Mouse (Mus musculus) ZHBTc4 (cell line): ENCODE data around the gene Popdc3.

ENCODE experiments used
- DNase-seq: peaks from one replicate; pipeline ENCODE4 v3.0.0-alpha.2; 2011; ENCODE audit warnings: low read depth, low spot score

Popdc3 gene

DNA sequence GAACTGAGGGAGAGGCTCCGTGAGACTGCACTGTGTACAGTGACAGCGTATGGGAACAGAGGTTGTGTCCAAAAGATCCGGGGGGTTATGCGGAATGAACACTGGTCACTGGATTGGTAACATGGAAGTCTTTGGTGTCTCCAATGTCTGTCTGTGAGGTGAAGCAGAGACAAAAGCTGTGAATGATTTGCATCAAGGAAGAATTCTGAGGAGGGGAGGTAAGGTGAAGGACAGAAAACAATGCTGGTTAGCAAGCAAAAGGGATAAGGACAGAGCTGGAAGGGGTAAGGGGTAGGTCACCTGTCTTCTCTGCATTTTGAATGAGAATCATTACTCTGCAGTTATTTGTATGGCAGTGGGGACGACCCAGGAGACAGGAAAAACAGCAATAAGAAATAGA, 16.6 kb downstream of the Popdc3 start:
- peak; percentile 22 for DNase-seq

GRCm38 (mm10) chr10:45204582-45204981, 26.7 kb downstream of the Popdc3 start:
- no peak for DNase-seq

GRCm38 (mm10) chr10:45210201-45210600, 32.3 kb downstream of the Popdc3 start:
- DNase-seq, result no peak

DNA sequence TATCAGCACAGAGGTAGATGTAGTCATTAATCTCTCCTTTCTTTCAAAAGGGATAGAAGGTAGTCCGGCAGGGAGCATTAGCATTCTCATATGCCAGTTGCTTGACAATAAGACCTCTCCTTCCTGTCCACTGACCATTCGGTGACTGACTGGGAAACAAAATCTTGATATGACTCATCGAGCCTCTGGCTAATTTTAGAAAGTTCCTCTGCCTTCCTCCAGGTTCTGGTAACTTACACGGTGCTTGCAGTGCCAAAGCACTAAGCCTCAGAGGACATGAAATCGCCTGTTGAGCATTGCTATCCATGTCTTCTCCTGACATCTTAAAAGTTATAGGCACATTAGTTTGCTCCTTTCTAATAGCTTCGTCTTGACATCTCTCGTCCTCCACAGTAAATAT, 38.8 kb downstream of the Popdc3 start:
- no peak for DNase-seq

DNA sequence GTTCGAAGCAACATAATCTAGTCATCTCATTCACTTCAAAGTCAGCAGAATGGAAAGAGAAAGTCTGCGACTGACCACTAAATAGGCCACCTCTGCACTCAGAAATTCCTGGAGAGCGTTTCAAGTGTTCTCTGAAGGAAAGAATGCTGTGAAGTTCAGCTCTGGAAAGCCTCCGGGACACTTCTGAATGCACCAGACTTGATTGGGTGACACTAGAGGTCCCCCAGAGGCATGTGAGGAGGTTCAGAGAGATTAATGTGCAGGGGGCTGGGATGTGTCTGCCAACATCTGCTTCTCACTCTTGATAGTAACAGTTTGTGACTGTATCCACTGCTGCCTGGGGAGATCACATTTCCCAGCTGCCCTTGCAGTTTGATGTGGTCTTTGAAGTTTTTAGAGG, 52.1 kb downstream of the Popdc3 start:
- no peak for DNase-seq

- DNase-seq, result no peak
Observed at GRCm38 (mm10) chr10:45233351-45233750, 55.5 kb downstream of the Popdc3 start.

DNA sequence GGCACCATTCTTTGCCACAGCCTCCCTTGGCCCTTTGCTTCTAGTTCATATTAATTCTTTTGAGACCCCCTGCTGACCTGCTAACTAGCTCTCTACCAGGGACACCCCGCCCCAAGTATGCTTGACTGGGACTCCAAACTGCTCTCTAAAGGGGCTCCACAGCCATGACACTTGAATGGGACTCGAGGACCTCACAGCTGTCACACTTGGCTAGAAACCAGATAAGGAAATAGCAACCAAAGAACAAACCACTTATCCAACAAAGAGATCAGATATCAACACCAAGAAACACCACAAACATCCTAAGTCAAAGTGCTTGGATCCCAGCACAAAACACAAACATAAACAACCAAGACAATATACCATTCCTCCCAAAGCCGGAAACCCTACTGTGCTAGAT, 58.4 kb downstream of the Popdc3 start:
- DNase-seq, result no peak

DNA sequence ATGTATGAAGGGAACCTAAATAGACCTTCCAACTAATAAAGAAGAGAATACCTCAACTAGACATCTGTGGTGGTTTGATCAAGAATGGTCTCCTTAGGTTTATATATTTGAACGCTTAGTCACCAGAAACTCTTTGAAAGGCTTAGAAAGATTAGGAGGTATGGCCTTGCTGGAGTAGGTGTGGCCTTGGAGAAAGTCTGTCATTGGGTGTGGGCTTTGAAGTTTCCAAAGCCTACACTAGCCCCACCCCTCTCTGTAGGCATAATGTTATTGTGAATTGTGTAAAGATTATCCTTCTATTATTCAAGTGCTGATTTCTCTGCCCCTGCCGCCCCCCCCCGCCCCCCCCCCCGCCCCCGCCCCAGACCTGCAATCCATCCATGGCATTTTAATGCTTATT, 59.6 kb downstream of the Popdc3 start:
- peak; percentile 41 for DNase-seq

DNA sequence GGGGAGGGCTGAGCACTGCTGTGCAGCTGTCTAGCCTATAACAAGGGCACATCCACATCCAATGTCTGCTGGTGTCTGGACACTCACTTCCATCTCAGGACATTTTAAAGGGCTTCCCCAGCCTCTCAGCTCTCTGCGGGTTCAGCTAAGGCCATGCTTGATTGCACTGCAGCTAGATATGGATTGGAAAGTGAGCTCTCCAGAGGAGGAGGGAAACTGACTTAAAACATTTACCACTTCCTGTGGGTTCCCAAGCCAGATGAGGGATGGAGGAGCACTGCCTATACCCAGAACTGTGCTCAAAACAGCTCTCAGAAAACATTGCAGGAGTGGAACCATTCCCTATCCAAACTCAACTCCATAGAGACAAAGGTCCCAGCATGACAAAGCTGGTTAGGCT, 82.6 kb downstream of the Popdc3 start:
- no peak for DNase-seq

DNA sequence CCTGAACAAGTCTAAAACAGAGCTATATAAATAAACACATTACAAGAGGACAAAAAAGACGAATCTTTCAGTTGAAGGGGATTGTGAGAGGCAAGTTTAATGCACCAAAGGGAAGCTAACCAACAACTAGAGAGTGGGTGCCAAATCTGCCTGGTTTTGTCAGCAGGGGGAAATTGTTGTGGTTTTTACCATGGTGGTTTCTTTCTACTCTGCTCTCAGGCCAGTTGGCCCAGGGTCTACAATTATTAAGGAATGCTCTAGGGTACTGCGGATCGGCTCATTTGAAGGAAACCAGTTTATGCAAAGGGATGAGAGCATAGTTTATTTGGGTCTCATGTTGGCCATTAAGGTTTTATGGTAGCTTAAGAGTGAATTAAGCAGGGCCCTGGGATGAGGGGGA, 84.2 kb downstream of the Popdc3 start:
- no peak for DNase-seq

DNA sequence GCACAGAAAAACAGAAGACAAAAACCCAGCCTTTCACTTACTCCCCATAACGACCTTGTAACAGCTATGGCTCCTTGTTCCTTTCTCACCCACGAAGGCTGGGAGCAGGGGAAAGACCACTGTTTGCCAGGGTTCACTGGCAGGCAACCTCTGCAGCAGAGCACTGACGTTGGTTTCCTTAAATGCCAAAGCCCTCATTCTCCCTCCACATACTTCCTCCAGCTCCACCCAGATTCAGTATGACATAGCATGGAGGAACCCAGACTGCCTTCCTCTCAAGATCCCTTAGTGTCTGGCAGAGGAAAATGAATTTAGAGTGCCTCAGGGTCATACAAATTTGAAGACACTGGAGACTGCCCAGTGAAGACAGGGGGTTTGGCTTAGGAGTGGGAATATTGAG, 98.6 kb downstream of the Popdc3 start:
- no peak for DNase-seq

DNA sequence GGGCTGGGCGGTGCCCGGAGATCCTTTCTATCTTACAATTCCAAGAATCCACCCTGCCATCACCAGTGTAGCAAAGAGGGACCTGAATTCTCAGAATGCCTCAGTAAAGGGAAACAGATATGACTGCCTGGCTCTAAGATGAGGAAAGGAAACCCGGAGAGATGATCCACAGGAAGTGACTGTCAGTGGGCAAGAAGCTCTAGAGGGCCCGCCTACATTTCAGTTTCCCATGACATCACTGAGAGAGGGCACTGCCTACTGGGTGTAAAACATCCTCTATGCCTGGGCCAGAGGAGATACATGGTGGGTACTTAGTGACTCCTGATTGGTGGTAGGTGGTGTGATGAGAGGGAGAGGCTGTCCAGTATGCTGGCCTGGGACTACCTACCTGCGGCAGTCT, 99.1 kb downstream of the Popdc3 start:
- DNase-seq, result no peak

GRCm38 (mm10) chr10:45285651-45286050, 107.8 kb downstream of the Popdc3 start:
- no peak for DNase-seq

- peak; percentile 57 for DNase-seq
Observed at GRCm38 (mm10) chr10:45288351-45288750, 110.5 kb downstream of the Popdc3 start.

- peak; percentile 64 for DNase-seq
Observed at GRCm38 (mm10) chr10:45289218-45290105, 111.6 kb downstream of the Popdc3 start.

GRCm38 (mm10) chr10:45290618-45291017, 112.7 kb downstream of the Popdc3 start:
- no peak for DNase-seq

GRCm38 (mm10) chr10:45292159-45292558, 114.3 kb downstream of the Popdc3 start:
- DNase-seq, result peak; percentile 28

GRCm38 (mm10) chr10:45295093-45295492, 117.2 kb downstream of the Popdc3 start:
- DNase-seq, result no peak

- no peak for DNase-seq
Observed at GRCm38 (mm10) chr10:45298503-45298902, 120.6 kb downstream of the Popdc3 start.

DNA sequence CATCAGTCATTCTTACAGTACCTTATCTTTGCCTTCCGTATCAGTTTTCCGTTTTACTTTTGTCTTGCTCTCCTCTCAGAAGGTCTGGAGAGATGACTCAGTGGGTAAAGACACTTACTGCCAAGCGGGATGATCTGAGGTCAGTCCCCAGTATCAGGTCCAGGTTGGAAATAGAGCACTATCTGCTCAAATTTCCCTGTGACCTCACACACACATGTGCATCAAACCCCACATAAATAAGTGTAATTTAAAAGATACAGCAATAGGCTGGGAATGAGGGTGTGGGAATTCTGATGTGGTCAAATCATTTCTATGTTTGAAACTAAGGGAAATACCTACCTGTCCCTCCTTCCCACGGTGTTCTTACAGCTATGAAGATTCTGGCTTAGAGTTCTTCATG, 121.6 kb downstream of the Popdc3 start:
- DNase-seq, result no peak

DNA sequence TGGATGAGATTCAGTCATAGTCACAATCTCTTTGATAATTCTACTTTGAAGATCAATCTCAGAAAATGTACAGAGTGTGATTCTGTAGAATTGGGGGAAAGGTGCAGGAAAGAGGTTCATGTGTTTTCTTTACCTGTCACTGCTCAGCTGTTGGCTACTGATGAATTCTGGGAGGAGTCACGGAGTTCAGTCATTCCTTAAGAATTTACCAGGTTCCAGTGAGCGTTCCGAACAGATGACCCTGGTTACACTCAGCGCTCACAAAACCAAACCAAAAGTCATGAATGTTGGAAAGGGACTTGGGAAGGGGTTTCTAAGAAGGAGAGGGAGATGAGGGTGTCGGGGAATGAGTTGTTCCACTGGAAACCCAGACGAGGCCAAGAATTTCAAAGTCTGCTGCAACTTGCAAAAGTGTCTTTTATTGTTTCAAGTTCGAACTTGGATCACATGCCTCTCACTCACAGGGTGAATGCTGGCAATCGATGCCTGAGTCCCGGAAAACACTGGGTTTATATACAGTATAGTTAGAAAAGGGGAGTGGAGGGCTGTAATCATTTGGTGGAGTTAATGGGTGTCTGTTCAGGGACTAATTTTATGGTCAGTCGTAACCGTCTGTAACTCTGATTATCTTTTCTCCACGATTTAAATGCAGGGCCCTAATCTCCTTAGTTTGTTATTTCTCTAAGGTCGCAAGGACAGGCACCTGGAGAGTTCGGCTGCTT, 125.6 kb downstream of the Popdc3 start:
- DNase-seq, result no peak

DNA sequence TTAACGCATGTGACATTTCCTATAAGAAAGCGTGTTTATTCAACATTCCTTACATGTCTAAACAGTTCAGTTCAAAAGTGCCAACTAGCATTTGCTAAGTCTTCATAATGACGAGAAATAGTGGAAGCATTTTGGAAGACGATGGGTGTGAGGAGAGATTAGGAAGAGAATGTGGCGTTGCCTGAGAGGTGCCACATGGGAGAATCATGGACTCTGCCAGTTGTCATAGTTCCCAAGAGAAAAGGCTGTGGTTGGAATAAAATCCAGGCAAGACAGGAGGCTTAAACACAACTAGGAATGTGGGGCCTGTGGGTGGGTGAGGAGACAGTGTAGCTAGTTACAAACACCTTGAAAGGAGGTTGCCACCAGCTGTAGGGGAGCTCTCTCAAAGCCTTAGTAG, 127.3 kb downstream of the Popdc3 start:
- no peak for DNase-seq

DNA sequence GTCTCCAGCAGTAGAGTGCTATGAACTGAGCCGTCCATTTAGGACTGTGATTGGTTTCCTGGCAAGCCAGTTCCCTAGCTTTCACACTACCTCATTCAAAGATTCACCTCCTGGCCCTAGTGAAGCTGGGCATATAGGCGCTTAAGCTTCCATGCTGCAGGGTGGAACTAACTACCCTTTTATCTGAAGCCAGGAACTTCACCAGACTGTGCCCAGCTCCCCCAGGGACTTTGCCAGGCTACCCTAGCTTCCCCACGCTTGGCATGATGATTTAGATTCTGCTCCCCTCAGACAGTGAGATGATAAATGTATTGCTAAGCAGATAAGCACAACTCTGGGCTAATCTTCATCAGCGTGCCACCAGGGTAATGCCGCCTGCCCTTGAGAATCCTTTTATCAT, 133.2 kb downstream of the Popdc3 start:
- no peak for DNase-seq
